Mouse (Mus musculus): ENCODE results near the gene Ankrd28. TPM values are rescaled to one million over a fixed set of nuclear protein-coding genes. Genes with fewer than 3 reads are reported as not detected.
A peak's percentile ranks its signal among the peaks of the same experiment; 100 is the strongest.

Gene Ankrd28
- total RNA-seq, 1 experiment from 2014 or later, result 102 TPM

GRCm38 (mm10) chr14:31669161-31669611 lies 161.3 kb downstream of the Ankrd28 start:
- no peak for ATAC-seq (replicated peaks; ENCODE audit: low read depth, poor library complexity, severe bottlenecking)

DNA sequence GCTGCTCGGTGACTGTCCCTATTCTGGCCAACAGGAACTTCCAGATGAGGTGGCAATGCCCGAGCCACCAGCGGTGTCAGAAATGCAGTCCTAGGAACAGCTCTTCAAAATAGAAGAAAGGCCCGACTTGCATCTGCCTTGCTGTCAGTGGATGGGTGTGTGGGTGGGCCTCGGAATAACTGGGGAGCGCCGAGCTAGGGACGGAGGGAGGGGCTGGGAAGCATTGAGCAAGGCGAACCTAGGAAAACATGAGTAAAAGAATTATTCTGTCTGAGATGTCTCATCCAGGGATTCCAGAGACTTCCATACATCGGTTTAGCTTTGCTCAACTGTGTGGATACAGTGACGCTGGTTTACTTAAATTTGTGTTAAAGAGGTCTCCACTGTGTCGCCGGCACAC lies 162.1 kb downstream of the Ankrd28 start:
- ATAC-seq (replicated peaks; ENCODE audit: low read depth, poor library complexity, severe bottlenecking), result no peak

GRCm38 (mm10) chr14:31667741-31668140 lies 162.7 kb downstream of the Ankrd28 start:
- no peak for ATAC-seq (replicated peaks; ENCODE audit: low read depth, poor library complexity, severe bottlenecking)

GRCm38 (mm10) chr14:31666931-31667705 lies 163.3 kb downstream of the Ankrd28 start:
- ATAC-seq (replicated peaks; ENCODE audit: low read depth, poor library complexity, severe bottlenecking), result no peak

- ATAC-seq (replicated peaks; ENCODE audit: low read depth, poor library complexity, severe bottlenecking), result no peak
Measured at GRCm38 (mm10) chr14:31665566-31665940, 164.9 kb downstream of the Ankrd28 start.

DNA sequence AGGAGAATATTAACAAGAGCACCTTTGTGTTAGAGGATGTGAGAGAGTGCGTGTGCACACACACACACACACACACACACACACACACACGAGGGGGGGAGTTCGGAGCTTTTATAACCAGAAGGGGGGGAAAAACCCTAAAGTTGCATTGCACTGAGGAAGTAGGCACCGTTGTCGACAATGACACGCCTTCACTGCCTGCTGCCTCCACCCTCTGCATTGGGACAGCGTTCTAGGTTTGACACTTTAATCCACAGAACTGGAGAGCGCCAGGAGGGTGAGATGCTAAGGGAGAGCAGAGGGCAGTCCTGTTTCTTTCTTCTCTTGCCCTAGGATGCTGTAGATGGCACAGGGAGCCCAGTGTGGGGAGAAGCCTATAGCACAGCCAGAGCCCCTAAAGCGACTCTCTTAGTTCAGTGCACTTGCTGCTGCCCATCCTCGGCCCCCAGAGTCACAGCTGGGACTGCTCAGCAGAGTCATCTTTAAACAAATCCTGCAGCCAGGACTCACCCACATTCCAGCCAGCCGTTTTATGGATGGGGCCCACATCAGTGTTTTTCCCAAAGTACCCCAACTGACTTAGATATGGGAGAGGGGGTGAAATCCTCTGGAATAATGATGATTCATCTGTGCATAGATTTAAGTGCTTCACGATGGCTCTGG lies 165.4 kb downstream of the Ankrd28 start:
- 0 out of 2 replicates have a peak, but pooled peaks have one; percentile 10 for ATAC-seq (replicated peaks; ENCODE audit: low read depth, poor library complexity, severe bottlenecking)

DNA sequence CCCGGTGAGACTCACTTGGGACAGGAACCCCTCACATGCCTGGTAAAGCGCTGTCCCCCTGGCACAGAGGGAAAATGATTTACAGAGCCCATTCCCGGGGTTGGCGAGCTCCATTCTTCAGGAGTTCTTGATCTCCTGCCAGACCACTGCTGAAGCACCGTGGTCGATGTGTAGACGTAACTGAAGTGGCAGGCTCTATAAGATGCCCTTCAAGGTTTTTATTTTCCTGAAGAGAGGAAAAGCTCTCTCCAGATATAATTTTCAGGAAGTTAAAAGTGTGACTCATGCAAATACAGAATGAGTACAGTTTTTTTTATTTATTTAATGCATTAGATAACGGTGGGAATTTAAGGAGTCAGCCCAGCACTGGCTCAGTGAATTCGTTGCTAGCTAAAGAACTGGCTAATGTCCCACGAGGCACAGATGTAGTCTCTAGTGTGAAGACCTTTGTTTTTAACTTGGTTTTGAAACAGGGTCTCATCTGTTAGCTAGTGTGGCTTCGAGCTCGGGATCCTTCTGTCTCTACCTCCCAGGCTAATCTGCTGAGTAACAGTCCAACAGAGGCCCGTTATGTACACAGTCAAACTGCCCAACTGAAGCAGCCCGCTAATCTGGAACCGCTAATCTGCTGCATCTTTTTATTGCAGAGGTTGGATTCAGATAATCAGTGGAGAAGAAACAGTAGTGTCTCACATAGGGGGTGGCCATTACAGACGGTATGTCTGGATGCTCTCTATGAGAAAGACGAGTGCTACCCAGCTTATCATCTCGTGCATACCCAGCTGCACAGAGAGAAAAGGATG lies 166.2 kb downstream of the Ankrd28 start:
- 0 out of 2 replicates have a peak, but pooled peaks have one; percentile 5 for ATAC-seq (replicated peaks; ENCODE audit: low read depth, poor library complexity, severe bottlenecking)

- ATAC-seq (replicated peaks; ENCODE audit: low read depth, poor library complexity, severe bottlenecking), result no peak
Measured at GRCm38 (mm10) chr14:31663376-31664099, 166.9 kb downstream of the Ankrd28 start.

DNA sequence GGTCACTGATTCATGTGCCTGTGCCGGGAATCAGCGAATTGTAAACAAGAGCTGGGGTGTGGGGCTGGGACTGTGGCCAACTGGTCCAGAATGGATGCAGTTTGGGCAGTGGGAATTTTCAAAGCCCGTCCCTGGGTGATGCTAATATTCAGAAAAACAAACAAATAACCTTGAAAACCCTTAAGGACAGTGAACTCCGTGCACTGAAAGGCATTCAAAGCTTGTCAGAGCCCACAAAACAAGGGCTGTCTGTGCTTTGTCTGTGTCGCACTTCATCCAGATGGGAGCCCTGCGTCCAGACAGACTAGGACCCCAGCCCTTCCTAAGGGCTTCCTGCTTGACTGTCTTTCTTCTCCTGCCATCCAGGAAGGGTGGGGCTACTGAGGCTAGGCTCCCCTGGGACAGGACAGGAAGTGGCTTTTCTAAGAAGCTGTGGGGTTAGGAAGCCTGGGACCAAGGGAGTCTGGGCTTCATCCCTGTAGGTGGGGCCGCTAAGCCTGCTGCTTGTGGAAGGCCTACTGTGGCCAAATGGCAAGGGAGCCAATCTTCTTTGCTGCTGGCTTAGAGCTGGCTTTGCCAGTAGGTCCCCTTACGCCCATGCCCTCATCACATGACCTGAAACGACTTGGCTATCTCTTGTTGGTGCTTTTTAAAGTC lies 167.8 kb downstream of the Ankrd28 start:
- no peak for ATAC-seq (replicated peaks; ENCODE audit: low read depth, poor library complexity, severe bottlenecking)

- peak; percentile 39 for ATAC-seq (replicated peaks; ENCODE audit: low read depth, poor library complexity, severe bottlenecking)
Measured at GRCm38 (mm10) chr14:31661671-31662554, 168.5 kb downstream of the Ankrd28 start.

- no peak for ATAC-seq (replicated peaks; ENCODE audit: low read depth, poor library complexity, severe bottlenecking)
Measured at GRCm38 (mm10) chr14:31660312-31661093, 169.9 kb downstream of the Ankrd28 start.

DNA sequence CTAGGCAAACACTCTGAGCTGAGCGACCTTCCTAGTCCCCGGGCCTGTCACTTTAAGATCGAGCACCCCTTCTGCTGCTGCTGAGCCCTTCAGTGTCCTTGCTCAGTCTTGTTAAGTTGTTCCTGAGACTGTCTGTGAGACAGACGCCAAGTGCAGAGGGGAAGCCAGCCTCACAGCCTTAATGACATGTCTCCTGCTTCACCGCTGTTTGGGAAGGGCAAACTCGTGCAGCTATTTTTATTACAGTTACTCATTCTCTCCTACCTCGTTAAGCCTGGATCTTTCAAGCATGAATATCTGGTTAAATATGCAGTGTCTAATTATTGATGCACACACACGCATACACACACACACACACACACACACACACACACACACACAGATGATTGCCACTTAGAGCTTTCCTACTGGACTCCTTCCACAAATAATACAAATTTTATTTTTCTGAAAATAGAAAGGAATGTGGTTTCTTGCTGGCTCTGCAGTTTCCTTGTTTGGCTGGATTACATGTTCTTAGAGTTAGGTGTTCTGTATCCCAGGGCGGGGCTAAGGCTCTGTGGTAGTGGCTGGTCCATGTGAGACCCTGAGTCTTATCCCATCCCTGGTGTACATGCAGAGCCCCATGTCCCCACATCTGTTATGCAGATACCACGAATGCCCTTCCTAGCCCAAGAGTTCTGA lies 170.8 kb downstream of the Ankrd28 start:
- no peak for ATAC-seq (replicated peaks; ENCODE audit: low read depth, poor library complexity, severe bottlenecking)

DNA sequence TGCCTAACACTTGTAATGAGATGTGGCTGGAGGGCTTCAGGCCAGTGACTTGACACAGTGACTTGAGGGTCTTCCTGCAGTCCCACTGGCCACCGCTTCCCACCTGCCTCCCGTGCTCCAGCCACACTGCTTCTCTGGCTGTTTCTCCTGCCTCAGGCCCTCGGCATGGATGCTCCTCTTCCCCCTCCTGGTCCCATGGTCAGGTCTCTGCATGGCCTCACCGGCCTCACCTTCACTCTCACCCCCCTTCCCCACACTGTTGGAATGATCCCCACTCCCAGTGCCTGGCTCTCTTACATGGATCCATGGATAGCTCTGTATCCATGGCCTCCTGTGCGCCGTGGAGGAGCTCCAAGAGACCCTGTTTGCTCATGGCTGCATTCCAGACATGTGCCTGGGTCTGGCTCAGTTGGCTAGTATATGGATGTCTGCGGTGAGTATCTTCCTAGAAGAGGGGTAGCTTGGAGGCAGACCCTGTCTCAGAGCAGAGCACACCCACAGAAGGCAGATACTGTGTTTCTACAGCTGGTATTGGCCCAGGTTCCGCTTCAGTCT lies 172.2 kb downstream of the Ankrd28 start:
- no peak for ATAC-seq (replicated peaks; ENCODE audit: low read depth, poor library complexity, severe bottlenecking)

- ATAC-seq (replicated peaks; ENCODE audit: low read depth, poor library complexity, severe bottlenecking), result peak; percentile 67
Measured at GRCm38 (mm10) chr14:31656857-31657645, 173.4 kb downstream of the Ankrd28 start.

DNA sequence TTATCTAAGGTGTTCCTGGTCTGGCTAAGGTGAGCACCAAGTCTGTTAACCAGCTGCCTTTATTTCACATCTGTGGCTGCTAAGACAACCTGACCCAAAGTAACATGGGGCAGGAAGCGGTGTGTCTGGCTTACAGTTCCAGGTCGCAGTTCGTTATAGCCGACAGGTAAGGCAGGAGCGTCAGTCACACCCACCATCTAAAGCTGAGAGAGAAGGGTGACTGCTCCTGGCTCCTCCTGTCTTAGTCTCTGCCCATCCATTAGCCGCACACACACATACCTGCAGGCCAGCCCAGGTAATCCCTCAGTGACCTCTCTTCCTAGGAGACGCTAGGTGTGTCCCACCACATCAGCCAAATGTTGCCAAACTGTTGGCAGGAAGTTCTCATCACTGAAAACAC lies 174.1 kb downstream of the Ankrd28 start:
- ATAC-seq (replicated peaks; ENCODE audit: low read depth, poor library complexity, severe bottlenecking), result no peak

GRCm38 (mm10) chr14:31655406-31655805 lies 175.0 kb downstream of the Ankrd28 start:
- ATAC-seq (replicated peaks; ENCODE audit: low read depth, poor library complexity, severe bottlenecking), result no peak
